Mouse (Mus musculus): ENCODE data around the gene Hnrnpl.

The Hnrnpl gene

GRCm38 (mm10) chr7:28827338-28827737 lies 19.0 kb downstream of the Hnrnpl start:
- DNase-seq (ENCODE audit: extremely low read depth, low read depth), result no peak

DNA sequence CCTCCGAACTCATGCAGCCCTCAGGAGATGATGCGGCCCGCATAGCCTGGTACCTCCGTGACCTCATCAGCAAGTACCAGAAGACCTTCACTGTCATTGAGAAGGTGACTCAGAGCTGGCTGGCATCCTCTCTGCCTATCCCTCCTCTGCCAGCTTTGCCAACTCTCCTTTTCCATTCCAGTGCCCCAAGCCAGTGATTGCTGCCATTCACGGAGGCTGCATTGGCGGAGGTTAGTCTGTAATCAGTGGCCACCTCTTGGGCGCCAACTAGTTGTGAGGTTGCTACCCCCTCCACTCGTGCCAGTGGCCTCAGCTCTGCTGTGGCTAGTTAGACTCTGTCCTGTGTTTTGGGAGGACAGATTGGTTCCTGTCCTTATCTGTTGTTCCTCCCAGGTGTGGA lies 21.5 kb downstream of the Hnrnpl start:
- no peak for DNase-seq (ENCODE audit: extremely low read depth, low read depth)

GRCm38 (mm10) chr7:28830981-28831380 lies 22.6 kb downstream of the Hnrnpl start:
- no peak for DNase-seq (ENCODE audit: extremely low read depth, low read depth)

DNA sequence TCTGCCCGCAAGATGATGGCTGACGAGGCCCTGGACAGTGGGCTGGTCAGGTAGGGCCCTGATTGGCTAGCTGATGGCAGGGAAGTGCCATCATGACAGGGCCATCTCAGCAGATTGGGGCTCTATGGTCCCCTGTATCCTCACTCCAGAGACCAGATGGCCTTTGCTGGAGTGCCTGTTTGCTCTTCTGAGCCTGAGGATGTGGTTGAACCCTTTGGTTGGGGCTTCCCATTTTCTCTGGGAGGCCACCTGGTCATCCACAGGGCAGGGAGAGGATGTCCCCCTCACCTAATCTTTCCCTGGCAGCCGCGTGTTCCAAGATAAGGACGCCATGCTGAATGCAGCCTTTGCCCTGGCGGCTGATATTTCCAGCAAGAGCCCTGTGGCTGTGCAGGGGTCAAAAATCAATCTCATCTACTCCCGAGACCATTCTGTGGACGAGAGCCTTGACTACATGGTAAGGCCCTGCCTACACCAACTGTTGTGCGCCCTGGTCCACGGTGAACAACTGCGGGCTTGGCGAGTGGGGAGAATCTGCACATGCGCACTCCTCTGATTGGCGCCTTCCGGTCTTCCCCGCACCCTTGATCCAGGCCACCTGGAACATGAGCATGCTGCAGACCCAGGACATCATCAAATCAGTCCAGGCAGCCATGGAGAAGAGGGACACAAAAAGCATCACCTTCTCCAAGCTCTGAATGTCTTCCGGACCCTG lies 23.2 kb downstream of the Hnrnpl start:
- DNase-seq (ENCODE audit: extremely low read depth, low read depth), result no peak

DNA sequence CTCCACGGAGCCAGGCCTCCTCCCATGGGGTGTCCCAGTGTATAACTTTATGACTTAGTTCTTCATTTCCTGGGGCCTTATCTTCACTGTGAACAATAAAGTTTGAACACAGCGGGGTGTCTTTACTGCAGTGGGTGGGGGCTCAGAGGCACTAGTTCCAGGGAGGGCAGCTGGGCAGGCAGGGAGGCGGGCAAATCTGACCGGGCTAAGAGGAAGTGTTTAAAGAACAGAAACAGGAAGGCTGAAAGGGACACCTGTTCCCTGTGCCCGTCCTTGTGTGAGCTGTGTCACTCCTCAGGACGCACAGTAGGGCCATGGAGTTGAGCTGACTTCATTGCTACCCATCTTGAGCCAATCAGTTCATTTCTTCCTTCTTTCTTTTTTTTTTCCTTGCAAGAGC lies 23.8 kb downstream of the Hnrnpl start:
- peak; percentile 65 for DNase-seq (ENCODE audit: extremely low read depth, low read depth)

DNA sequence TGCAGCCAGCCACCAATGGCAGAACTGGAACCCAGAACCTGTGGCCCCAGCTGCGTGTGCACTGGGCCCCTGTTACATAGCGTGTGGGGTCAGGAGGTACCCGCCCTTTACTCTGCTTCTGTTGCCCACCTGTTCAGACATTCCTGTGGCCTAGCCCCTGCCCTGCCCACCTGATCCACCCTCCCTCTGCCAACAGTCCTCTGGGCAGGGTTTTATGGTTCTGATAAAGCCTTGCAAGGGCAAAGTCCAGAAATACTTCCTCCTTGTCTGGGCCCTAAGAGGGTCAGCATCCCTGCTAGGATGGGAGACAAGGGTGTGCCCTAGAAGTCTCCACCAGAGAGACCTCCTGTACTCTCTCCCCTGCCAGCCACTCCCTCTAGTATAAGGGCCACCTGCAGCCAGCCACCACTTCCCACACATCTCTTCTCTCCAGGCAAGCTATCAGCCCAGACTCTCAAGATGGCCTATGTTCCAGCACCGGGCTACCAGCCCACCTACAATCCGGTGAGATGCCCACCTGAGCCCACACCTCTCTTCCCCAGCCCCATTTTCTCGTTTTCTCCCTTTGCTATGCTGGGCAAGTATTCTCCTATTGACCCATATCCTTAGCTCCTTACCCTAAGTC lies 25.5 kb downstream of the Hnrnpl start, which contains the start of gene Lgals4:
TSS of gene Lgals4 (plus strand) at position 132 of the 625 bp plus-strand sequence.
- no peak for DNase-seq (ENCODE audit: extremely low read depth, low read depth)

GRCm38 (mm10) chr7:28836936-28837335 lies 28.6 kb downstream of the Hnrnpl start:
- DNase-seq (ENCODE audit: extremely low read depth, low read depth), result no peak

DNA sequence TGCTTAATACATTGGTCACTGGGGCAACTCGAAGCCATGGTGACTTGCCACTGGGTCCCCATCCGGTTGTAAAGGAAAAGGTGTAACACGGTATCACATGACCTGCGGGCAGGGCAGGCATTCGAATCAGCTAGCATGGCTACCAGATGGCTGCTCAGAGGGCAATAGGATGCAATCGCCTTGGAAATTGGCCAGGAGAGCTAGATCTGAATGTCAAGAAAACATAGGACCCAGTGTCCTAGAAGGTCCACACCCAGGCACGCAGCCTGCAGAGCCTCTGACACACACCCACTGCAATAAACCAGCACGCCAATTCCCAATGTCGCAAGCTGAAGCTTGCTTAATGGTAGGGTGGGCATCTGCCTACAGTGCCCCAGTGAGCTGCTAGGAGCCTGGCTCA lies 30.0 kb downstream of the Hnrnpl start:
- no peak for DNase-seq (ENCODE audit: extremely low read depth, low read depth)

DNA sequence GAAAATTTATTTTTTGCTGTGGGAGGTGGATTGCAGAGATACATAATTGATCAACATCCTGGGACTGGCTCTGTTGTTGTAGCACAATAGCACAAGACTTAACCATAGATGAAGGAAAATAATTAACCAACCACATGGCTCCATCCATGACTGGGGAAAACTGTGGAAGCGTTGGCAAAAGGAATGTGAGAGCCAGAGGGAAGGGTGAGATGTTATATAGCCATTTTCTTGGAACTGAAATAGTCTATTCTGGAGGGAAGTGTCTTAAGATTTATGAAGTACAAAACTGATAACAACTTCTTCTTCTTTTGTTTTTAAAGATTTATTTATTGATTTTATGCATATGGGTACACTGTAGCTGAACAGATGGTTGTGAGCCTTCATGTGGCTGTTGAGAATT lies 38.9 kb downstream of the Hnrnpl start:
- no peak for DNase-seq (ENCODE audit: extremely low read depth, low read depth)

- no peak for DNase-seq (ENCODE audit: extremely low read depth, low read depth)
These were observed 41.4 kb downstream of the Hnrnpl start for GRCm38 (mm10) chr7:28849700-28850236.

- no peak for DNase-seq (ENCODE audit: extremely low read depth, low read depth)
These were observed 42.3 kb downstream of the Hnrnpl start for GRCm38 (mm10) chr7:28850642-28851041.

- DNase-seq (ENCODE audit: extremely low read depth, low read depth), result no peak
These were observed 51.6 kb downstream of the Hnrnpl start for GRCm38 (mm10) chr7:28859953-28860352.

DNA sequence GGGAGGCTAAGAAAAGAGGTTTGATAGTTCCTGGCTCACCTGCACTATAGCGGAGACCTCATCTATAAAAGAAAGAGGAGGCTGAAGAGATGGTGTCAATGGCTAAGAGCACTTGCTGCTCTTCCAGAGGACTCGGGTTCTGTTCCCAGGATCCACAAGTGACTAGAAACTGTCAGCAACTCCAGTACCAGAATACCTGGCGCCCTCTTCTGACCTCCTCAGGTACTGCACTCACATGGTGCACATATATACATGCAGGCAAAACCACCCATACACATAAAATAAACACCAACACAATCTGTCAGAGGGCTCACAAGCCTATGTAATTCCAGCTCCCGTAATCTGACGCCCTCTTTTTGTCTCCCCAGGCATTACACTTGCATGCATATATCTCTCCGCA lies 52.6 kb downstream of the Hnrnpl start:
- no peak for DNase-seq (ENCODE audit: extremely low read depth, low read depth)

DNA sequence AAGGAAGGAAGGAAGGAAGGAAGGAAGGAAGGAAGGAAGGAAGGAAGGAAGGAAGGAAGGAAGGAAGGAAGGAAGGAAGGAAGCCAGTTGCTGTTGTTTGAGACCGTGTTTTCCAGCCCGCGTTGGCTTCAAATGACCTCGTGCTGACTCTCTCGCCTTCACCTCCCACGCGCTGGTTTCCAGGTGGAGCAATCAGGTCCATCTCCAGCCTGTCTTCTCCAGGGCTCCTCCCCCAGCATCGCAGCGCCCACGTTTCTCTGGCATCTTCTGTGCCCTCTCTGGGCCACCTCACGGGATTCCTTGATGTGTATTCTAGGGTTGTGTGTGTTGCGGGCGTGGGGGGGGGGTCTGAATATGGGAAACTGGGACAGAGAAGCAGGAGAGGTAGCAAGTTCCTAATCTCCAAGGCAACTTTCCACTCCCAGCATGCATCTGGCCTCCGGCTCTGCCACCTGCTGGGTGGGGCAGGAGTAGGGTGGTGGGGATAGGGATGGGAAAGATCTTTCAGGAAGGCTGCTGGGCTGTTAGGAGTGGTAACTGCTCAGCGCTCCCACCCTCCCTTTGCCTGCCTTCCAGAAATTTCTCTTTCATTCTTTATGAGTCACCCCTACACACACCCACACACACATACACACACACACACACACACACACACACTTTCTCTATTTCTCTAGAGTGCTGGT lies 54.6 kb downstream of the Hnrnpl start:
- DNase-seq (ENCODE audit: extremely low read depth, low read depth), result no peak

DNA sequence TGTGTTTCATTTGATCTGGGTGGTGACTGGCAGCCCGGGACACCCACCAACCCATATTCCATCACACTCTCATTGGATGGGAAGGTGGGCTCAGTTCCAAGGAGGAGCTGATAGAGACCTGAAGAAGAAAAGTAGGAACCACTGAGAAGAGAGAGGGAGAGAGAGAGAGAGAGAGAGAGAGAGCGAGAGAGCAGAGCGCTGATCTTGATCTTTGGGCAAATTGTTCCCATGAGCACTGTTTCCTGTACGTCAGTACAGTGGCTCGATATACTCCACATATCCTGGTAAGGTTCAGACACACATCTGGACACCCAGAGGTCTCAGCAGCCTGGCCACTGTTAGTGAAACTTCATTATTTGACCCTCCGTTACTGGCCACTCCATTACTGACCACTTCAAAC lies 55.2 kb downstream of the Hnrnpl start, which contains the start of gene Lgals7:
TSS of gene Lgals7 (plus strand) at position 314 of the 400 bp plus-strand sequence.
- no peak for DNase-seq (ENCODE audit: extremely low read depth, low read depth)

- DNase-seq (ENCODE audit: extremely low read depth, low read depth), result no peak
These were observed 56.0 kb downstream of the Hnrnpl start for GRCm38 (mm10) chr7:28864288-28864750.

GRCm38 (mm10) chr7:28865481-28866300 lies 57.4 kb downstream of the Hnrnpl start:
- peak; percentile 92 for DNase-seq (ENCODE audit: extremely low read depth, low read depth)

- DNase-seq (ENCODE audit: extremely low read depth, low read depth), result peak; percentile 47
These were observed 58.6 kb downstream of the Hnrnpl start for GRCm38 (mm10) chr7:28866769-28867507.

DNA sequence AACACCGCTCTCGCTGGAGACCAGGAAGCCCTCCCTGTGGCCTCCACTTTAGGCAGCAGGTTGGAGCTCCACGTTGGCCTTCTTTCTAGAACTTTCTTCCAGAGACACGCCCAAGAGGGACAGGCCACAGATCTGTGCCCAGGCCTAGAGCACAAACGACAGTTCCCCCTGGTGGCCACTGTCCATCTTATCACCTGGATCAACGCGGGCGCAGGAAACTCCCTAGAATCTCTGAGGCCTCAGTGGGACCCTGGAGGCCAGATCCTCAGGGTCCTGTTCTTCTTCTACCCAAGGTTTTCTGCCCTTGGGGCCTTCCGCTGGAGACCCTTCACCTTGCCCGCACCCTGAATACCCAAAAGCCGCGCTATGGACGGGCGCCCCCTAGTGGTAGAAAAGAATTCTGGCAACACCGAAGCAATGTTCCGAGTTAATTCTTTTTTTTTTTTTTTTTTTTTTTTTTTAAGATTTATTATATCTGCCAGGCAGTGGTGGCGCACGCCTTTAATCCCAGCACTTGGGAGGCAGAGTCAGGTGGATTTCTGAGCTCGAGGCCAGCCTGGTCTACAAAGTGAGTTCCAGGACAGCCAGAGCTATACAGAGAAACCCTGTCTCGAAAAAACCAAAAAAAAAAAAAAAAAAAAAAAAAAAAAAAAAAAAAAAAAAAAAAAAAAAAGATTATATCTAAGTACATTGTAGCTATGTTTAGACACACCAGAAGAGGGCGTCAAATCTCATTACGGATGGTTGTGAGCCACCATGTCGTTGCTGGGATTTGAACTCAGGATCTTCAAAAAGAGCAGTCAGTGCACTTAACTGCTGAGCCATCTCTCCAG lies 59.4 kb downstream of the Hnrnpl start:
- DNase-seq (ENCODE audit: extremely low read depth, low read depth), result peak; percentile 48

Data from MEL-GATA-1-ER (cell line).